Mouse (Mus musculus) thymus, postnatal 14 days (tissue): ENCODE data around the gene Inka2.

Source experiments
- DNase-seq: peaks from one replicate; pipeline ENCODE4 v3.0.0; 2021

Inka2 gene

DNA sequence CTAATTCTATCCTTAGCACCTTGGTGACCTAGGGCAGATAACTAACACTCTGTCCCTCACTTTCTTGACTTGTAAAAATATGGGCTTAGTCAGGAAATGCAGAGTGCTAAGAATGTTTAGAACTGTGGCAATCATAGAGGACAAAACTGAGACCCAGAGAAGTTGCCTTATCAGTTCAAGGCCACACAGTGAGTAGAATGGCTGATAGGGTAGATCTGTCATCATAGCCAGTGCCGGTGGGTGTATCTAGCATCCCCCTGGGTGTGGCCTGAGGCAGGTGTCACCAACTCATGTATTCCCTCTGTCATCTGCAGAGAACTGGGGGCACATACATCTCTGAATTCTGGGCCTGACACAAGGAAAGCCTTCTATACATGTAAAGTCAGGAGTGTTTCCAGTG lies 6.1 kb upstream of the Inka2 start:
- DNase-seq, result no peak

DNA sequence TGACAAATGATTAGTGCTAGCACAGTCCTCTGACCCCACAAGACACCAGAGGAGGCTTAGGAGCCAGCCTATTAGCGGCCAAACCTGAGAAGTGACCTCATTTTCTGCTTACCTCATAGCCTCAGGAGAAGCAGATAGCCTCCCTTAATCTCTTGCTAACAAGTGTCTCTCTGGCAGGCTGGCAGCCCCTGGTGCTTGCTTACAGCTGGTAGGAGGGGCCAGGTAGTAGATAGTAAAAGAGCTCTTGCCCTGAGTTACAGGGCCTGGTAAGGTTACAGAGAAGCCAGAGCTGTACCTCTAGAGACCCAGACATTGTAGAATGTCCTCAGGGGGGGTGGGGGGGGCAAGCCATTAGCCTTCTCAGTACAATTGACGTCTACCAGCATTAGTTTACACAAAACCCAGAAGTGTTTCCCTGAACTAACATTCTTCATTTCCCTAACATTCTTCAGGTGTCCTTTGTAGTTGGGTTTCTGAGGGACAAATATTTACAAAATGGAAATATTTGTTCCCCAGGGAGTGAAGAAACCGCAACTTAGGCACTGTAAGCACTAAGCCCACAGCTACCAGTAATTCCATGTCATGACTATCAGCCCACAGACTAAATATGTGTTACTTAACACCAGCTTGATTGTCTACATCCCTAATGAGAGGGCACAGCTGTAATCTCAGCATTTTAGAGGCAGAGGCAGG lies 5.0 kb upstream of the Inka2 start:
- no peak for DNase-seq

DNA sequence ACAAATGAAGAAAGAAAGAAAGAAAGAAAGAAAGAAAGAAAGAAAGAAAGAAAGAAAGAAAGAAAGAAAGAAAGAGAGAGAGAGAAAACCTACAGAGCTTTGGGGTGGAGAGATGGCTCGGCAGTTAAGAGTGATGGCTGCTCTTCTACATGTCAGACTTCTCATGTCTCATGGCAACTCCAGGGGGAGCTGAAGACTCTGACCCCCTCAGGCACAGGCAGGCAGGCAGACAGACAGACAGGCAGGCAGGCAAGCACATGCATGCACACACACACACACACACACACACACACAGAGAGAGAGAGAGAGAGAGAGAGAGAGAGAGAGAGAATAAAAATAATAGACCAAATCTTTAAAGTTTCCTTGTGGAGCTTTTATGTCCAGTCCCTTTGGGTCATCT lies 3.6 kb upstream of the Inka2 start:
- DNase-seq, result peak; percentile 38

DNA sequence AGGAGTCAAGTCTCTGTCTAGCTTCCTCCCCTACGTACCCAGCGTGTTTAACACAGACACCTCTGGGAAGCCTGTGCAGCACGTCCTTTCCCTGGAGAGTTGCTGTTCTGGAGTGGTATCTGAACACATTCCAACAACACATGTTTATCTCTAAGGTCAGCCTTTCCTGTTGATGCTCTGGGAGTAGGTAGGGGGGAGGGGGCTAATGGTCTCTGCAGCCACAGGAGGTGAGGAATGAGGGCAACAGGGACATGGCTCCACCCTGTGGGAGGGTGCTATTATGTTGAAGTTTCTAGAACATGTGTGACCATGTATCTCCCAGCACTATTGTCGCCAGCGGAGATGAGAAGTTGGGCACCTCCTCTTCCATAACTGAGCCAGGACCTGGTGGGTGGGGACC lies 3.0 kb upstream of the Inka2 start:
- no peak for DNase-seq

DNA sequence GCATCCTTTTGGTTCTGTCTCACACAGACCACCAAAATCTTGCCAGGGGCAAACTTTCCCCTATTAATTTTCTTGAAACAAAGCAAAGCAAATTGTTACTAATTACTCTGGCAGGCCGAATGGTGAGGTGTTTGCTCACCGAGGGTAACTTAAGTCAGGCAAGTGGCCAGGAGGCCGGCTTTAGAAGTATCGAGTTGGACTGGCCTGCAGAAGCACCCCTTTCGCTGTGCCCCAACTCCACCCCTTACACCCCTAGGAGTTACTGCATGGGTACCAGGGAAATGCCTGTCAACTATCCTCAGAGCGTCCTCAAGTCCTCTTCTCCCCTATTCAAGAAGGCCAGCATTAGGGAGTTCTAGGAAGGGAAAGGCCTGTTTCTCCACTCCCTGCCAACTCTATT lies 828 bp upstream of the Inka2 start:
- no peak for DNase-seq

DNA sequence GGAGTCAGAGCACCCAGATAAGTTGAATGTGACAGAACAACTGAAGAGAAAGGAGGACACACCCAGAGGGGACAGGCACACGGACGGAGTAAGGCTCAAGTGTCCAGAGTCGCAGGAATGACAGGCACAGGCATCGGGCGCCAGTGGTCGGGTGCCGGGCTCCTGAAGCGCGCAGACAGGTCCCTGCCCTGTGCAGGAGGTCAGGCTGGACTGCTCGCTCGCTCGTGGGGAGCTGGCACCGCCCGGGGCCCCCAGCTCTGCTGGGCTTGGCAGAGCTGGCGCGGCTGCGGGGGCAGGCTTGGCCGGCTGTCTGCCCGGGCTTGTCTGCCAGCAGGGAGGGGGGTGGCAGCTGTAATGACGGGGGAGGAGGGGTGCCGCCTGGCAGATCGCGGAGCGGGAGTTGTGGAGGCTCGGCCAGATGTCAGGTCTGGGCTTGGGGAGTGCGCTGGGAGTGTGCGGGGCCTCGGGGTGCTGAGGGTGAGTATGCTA lies 706 bp downstream of the Inka2 start:
- peak; percentile 71 for DNase-seq

DNA sequence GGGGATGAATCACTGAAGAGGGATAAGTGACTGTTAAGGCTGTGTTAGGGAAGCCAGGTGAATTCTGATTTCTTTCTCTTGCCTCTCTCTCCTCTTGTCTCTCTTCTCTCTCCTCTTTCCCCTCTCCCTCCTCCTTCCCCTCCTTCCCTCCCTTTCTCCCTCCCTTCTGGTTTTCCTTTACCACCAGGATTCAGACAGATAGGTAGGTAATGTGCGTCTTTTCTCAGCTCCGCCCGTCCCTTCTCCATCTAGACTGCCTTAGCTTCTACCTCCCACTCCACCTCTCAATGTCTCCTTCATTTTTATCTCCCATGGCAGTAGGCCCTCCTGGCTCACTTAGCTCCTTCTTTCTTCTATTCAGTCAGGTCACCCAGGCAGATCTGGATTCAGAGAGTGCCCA lies 1.2 kb downstream of the Inka2 start:
- DNase-seq, result no peak

DNA sequence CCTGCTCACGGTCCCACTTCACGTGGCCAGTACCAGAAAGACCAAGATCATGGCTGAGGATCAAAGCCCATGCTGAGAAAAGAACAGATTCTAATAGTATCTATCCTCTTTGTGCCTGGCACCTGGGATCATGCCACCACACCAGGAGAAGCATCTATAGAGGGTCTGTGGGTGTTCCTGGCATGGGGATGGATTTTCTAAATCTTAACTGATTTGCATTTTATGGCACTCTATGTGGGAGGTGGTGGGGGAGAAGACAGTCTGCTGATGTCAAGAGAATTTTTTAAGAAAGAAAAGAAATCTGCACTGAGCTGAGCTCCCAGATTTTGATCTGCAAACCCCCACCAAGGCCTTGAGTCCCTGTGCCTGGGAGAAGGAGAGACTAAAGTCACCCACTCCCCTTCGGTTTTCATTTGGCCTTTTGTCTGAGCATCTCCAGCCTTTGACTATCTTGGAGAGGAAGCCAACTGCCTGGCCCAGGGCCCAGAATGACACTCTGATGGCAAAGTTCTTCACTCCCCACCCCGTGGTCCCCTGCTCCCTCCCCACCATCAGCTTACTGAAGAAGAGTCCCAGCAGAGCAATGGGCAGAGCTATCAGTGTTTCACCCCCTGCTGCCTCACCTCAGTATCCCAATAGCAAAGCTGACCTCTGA lies 2.1 kb downstream of the Inka2 start:
- no peak for DNase-seq

DNA sequence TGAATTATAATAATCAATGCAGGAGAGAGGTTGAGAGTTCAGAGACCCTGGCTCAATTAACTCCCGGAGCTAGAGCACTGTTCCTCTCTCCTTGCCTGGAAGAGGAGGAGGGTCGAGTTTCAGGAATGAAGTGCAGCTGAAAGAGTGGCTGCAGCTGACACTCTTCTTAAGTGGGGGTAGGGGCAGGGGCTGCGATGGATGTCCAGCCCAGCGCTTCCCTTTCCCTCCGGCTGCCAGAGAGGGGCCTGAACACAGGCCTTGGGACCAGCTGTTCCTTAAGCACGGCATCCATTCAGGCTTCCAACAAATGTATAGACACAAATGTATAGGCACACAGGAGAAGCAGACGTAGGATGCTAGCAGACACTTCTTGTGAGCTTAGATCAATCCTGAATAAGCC lies 3.2 kb downstream of the Inka2 start:
- DNase-seq, result no peak

DNA sequence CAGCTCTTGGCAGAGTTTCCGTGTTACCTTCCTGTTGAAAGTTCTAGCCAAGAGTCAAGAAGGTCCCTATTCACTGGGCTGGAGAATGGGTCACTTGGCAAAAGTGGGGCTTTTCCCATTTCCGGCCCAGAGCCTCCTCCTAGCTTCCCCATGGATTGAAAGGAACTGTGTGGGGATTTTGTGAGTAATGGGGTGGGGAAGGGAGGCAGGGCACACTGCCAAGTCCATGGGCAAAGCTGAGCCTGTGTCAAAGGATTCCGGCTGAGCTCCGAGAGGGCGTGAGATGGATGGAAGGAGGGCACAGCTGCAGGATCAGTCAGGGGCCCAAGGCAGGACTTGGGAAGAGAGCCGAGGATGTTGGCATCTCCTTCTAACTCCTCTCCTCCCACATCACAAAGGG lies 5.8 kb downstream of the Inka2 start:
- DNase-seq, result no peak

DNA sequence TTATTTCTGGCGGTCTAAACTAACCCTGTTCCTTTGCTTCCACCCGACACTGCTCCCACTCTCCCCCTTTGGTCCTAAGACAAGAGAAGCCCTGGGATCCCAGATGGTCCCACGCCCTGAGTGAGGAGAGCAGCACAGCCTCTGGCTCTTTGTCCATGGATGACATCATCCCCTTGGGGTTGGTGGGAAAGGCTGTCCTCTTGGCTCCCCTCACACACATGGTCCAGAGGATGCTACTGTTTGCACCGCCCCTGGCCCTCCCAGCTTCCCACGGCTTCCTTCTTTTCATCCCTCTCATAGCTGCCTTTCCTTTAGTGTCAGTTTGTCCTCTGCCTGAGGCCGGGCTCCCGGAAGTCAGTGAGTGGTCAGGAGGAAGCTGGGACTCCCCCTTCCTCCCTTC lies 7.3 kb downstream of the Inka2 start:
- DNase-seq, result no peak

DNA sequence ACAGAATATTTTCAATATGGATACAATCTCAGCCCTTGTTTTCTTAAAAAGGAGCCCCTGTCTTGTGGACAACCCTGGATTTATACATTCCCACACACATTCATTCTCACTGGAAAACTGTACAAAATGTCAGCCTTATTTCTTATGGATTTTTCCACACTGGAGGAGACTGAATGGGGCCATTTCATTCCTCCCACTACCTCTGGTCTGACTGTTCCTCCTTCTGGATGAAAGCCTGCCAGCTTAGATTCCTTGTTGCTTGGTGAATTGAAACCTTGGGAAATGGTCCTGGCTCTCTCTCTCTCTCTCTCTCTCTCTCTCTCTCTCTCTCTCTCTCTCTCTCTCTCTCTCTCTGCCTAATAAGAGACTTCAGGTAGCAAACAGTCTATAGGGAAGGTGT lies 8.4 kb downstream of the Inka2 start:
- DNase-seq, result no peak

DNA sequence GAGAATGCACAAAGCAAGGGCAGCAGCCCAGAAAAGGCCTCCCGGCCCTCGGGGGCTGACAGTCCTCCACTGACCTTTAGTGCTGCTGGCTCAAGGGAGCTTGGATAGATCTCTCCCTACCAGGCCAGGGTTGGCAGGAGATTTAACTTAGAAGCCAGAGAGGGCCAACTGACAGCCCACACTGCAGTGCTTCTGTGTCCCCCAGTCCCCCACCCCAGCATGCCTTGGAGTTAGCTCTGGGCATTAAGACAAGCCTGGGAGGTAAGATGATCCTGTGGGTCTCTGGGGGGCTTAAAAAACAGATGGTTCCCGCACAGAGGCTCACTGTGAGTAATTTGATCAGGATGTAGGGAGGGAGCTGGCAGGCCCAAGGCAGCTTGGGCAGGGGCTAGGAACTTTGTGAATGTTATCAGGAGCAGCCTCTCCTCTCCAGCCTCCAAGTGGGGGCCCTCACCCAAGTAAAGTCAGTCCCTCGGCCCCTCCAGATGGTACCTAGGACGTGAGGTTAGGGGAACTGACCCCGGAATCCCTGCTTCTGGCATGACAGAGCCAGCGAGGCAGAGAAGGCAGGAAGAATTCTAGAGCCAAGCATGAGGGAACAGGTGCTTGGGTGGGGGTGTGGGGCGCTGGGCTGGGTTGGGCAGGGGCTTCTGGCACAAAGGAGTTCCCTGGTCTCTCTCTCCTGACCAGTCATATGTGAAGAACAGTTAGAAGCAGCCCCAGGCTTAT lies 9.9 kb downstream of the Inka2 start:
- DNase-seq, result no peak

DNA sequence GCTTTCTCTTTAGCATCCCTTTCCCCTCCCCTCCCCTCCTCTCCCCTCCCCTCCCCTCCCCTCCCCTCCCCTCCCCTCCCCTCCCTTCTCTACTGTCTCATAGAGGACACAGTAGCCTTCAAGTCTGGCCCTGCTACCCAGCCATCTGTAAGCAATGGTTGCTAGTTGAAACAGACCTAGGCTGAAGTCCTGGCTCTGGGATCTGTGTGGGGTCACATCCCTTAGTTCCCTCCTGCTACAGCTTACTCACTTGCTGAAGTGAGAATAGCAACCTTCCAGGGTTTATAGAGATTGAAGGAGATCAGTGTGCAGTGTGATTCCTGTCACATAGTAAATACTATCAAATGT lies 10.4 kb downstream of the Inka2 start:
- no peak for DNase-seq

DNA sequence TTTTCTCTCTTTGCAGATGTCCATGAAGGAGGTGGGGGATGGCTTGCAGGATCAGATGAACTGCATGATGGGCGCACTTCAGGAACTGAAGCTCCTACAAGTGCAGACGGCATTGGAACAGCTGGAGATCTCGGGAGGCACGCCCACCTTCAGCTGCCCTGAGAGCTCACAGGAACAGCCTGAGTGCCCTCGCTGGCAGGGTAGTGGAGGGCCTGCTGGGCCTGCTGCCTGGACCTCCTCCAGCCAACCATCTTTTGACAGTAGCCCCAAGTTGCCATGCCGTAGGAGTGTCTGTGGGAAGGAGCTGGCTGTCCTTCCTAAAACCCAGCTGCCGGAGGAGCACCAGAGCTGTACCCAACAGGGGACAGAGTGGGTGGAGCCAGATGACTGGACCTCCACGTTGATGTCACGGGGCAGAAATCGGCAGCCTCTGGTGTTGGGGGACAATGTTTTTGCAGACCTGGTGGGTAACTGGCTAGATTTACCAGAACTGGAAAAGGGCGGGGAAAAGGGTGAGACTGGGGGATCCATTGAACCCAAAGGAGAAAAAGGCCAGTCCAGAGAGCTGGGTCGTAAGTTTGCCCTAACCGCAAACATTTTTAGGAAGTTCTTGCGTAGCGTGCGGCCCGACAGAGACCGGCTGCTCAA lies 12.1 kb downstream of the Inka2 start:
- DNase-seq, result no peak

DNA sequence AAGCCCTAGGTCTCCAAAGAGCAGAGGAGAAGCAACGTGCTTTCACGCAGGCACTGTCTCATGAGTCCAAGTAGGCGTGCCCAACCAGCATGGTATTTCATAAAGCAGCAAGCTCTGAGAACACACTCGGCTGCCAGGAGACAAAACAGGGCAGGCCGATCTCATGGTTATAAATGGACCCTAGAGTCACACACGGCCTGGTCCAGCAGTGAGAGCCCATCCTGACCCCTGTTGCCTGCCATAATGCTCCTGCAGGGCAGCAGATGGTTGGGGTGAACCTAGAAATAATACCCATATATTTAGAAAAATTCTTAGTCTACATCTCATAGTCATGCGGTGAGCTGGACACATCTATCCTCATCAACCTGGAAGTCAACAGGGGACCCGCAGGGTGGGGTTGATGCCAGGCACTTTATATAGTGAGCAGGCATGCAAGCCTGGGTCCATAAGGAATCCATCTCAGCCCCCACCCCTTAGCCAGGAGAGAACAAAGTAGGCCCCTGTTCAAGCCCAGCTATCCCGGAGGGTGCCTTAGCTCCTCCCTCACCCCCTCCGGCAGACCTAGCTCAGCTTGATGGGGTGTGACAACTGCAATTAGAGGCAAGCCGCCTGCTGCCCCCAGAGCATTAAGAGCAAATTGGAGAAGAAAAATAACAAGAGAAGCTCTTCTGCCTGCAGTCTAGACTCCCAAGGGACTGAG lies 13.6 kb downstream of the Inka2 start:
- no peak for DNase-seq

DNA sequence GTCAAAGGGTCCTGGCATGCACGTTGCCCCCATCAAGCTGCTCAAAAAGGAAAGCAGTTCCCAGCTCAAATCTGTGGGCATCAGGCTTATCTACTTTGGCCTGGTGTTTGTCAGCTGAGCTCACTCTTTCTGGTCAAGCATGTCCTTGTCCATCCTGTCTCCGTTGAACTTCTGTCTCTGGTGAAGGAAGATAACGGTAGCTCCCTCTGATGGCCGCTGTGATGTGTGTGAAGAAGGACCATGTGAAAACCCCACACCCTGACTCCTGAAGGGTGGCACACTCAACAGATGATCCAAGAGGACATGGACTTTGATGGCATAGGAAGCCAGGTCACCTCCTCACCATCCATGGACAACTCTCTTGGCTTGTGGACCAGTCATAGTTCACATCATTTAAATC lies 14.3 kb downstream of the Inka2 start:
- no peak for DNase-seq

DNA sequence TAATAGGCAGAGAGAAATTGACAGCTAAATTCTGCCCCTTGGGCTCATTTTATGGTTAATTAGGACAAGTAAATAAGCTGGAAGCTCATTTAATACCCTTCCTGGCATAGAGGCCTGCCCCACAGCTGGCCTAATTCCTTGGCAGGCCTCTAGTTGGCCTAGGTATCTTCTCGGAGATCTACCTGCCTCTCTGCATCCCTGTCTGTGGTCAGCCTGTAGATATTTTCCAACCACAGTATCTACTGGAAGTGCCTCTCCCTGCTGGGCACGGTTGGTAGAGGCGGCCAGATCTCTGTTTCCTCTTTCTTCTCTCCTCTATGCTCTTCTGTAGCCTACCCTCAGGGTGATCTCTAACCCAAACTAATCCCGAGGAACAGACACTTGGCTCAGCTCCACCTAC lies 15.6 kb downstream of the Inka2 start:
- no peak for DNase-seq

DNA sequence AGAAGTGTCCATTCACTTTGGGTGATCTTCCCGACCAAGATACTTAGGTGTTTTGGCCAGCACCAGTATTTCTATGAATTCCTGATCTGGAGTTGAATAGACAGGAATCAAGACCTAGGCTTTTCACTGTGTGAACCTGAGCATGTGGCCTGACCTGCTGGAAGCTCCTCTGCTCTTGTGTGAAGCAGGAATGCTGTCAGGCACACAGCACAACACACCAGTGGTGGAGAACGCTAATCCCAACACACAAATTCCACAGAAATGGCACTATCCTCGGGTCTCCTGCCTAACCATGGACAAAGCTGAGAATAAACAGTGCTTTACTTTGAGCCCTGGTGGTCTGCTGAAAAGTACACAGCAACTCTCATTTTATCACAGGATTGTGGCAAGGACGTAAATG lies 16.1 kb downstream of the Inka2 start:
- DNase-seq, result no peak

DNA sequence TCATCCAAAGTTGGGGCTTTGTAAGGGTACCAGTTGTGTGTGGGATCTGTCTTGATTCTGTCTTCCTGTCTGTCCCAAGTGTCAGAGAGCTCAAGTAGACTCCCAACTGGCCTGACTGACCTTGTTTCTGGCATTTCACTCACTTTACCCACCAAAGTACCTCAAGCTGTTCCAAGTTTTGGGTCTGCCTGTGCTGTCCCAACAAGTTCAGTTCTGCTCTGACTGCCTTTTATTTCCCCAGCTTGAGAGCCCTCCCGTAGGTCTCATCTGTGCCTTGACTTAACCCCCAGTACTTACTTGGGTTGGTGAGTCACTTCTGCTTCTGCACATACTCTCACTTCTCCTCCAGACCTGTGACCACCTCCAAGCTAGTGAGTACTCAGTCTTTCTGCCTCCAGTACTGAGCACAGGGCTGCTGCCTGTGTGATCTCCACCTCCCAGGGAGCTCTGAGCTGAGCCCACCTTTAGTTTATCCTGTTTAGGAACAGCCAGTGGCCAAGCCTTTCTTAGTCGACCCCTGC lies 17.3 kb downstream of the Inka2 start:
- no peak for DNase-seq

DNA sequence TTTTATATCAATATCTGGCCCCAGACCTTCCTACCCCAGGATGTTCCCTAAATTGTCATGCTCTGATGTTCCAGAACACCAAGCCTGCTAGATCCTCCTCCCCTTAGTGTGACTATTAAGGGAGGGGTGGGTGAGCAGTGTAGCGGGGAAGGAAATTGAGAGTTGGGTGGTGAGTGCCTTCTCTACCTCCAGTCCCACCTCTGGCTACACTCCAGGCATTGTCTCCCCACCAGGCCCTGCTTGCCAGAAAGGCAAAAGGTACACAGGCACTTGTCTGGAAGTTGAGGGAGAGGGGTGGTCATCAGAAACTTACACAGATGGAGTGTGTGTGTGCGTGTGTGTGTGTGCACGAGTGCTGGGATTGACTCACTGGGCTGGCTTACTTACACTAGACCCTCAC lies 18.1 kb downstream of the Inka2 start:
- DNase-seq, result no peak

DNA sequence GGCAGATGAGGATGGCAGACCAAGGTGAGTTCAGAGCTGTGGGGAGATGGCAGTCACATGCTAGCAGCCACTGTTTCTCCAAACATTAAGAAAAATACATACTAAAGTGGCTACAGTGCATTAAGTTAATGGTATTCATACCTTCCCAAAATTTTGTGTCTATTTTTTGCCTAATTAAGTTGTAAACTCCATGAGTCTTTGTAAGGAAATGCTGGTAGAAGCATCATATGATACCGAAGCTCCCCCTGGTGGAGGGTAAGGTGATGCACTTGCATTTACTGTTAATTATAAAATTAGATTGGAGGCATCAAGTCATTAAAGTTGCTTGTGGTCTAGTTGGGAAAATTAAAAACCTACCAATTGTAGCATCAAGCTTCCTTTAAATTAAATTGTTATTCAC lies 21.6 kb downstream of the Inka2 start:
- DNase-seq, result peak; percentile 71

DNA sequence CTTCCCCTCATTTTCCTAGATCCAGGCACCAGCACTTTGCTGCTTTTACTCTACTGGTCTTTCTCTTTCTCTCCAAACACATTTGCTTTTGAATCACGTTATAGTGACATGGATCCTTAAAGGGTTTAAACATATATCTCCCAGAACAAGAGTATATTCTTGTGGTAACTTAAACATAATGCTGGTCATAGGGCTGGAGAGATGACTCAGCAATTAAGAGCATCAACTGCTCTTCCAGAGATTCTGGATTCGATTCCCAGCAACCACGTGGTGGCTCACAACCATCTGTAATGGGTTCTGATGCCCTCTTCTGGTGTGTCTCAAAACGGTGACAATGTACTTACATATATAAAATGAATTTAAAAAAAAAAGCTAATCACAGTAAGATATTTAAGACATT lies 28.0 kb downstream of the Inka2 start:
- no peak for DNase-seq
